Mouse (Mus musculus) ES-CJ7 (cell line): ENCODE measurements around the gene Rfxank.

Experiments used
- DNase-seq: peaks from one replicate; pipeline ENCODE4 v3.0.0; 2011; ENCODE audit warnings: low read depth, low spot score

Rfxank gene

GRCm38 (mm10) chr8:70139026-70139857 lies at the start of gene Rfxank, which contains the start of the genes Borcs8 and Mef2b:
Gene Rfxank (minus strand): TSS chr8:70139154.
Gene Borcs8 (plus strand): TSS chr8:70139499.
Gene Mef2b (plus strand): TSS chr8:70139711.
- peak; percentile 100 for DNase-seq

- no peak for DNase-seq
Observed at GRCm38 (mm10) chr8:70188707-70189106, 49.8 kb upstream of the Rfxank start.

DNA sequence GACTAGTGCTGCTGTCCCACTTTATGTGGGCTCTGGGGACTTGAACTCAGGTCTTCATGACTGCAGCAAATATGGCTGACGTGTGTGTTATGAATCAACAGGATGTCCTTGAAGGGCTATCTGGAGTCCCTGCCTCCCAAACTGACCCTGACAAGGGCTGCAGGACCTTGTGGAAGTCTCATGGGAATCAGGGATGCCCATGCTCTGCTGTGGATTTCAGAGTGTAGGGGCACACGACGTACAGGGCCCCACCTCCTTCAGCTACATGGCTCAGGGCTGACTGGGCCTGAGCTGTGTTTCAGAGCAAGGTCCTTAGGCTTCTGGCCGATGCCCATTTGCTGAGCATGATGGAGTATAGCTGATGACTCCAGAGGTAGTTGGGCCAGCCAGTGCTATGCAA lies 44.2 kb upstream of the Rfxank start:
- DNase-seq = no peak

GRCm38 (mm10) chr8:70181903-70182252 lies 42.9 kb upstream of the Rfxank start:
- no peak for DNase-seq

GRCm38 (mm10) chr8:70181212-70181902 lies 42.4 kb upstream of the Rfxank start:
- DNase-seq = no peak

GRCm38 (mm10) chr8:70179082-70179481 lies 40.1 kb upstream of the Rfxank start:
- DNase-seq = peak; percentile 57

DNA sequence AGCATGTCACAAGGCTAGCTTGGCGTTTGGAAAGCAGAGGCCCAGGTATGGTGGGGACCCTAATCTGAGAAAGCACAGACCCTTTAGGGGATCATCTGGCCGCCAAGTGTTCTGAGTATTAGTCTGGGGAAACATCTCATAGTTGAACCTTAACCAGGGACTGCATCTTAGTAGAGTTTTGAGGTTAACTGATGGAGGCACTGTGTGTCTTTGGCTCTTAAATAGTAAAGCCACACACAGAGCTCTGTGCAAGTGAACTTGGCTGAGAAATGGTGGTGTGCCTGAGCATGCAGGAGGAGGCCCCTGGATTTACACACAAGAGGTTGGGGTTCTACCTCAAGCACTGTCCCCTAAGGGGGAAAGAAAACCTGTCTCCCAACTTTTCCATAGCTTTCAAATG lies 39.3 kb upstream of the Rfxank start:
- no peak for DNase-seq

- DNase-seq = no peak
Observed at GRCm38 (mm10) chr8:70174079-70174478, 35.1 kb upstream of the Rfxank start.

- no peak for DNase-seq
Observed at GRCm38 (mm10) chr8:70173320-70173719, 34.4 kb upstream of the Rfxank start.

DNA sequence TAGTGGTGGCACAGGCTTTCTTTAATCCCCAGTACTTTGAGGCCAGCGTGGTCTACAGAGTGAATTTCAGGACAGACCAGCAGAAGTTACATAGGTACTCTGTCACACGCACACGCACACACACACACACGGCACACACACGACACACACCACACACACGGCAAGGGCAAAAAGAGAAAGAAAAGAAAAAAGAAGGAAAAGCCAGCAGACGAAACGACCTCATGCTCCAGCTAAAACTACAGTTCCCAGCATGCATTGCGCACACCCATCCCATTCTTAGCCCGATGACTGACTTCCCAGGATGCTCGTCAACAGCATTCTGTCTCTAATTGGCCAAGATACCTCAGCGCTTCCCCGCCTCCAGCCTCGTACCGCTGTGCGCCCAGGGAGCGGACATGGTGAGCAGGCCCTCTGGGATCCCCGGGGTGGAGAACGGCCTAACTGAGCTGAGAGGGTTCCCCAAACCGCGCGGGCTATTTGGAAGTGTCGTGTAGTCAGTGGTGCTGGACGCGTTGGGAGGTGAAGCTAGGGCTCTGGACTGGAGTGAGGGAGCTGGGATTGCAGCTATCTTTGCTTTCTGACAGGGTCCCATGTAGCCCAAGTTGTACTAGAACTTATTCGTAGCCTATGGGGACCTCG lies 33.2 kb upstream of the Rfxank start, which contains the start of gene Tmem161a:
Gene Tmem161a, plus strand, starts transcription at position 314 of the 639 bp plus-strand sequence.
- DNase-seq = peak; percentile 98

DNA sequence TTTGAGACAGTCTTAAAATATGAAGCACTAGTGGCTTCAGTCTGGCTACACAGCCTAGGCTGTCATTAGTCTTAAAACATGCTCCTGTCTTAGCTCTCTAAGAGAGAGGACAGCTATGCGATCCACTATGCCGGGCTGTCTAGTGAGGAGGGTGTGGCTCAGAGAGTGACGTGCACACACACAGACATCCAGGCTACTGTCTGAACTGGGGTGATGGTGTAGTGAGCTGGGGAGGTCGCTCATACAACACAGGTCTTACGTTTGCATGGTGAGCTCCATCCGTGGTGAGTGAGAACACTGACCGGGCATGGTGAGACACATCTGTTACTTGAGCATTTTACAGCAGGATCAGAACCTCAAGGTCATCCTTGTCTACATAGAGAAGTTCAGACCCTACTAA lies 32.3 kb upstream of the Rfxank start:
- DNase-seq = peak; percentile 51

DNA sequence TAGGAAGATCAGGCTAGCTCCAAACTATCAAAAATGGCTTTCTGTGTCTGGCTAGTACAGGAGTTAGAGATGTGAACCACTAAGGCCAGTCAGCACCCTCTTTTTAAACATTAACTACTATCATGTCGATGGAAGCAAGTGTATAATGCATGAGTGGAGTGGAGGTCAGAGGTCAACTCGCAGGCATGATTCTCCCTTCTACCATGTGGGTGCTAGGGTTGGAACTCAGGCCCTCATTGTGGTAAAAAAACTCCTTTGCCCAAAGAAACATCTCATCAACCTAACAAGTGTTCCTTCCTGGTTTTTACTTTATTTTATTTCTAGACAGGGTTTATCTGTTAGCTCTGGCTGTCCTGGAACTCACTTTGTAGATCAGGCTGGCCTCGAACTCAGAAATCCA lies 31.8 kb upstream of the Rfxank start:
- DNase-seq = no peak

DNA sequence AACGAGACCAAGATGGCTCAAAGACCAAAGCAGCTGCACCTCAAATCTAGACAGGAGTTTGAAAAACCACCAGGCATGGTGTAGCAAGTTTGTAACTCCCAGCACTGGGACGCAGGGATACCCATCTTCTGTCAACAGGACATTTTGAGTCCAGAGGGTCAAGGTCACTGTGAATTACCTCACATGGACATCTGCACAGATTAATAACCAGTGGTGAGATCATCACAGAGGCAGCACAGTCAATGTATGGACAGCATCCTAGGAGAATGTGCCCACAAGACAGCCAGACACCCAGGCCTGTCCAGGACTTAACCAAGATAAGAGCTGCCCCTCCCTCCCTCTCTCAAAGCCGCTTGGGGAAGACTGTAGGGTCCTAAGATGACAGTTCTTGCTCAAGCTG lies 31.2 kb upstream of the Rfxank start:
- no peak for DNase-seq

- DNase-seq = peak; percentile 78
Observed at GRCm38 (mm10) chr8:70166504-70167110, 27.7 kb upstream of the Rfxank start.

- no peak for DNase-seq
Observed at GRCm38 (mm10) chr8:70163316-70163715, 24.4 kb upstream of the Rfxank start.

GRCm38 (mm10) chr8:70160015-70160414 lies 21.1 kb upstream of the Rfxank start:
- DNase-seq = peak; percentile 53

- no peak for DNase-seq
Observed at GRCm38 (mm10) chr8:70159211-70159610, 20.3 kb upstream of the Rfxank start.

DNA sequence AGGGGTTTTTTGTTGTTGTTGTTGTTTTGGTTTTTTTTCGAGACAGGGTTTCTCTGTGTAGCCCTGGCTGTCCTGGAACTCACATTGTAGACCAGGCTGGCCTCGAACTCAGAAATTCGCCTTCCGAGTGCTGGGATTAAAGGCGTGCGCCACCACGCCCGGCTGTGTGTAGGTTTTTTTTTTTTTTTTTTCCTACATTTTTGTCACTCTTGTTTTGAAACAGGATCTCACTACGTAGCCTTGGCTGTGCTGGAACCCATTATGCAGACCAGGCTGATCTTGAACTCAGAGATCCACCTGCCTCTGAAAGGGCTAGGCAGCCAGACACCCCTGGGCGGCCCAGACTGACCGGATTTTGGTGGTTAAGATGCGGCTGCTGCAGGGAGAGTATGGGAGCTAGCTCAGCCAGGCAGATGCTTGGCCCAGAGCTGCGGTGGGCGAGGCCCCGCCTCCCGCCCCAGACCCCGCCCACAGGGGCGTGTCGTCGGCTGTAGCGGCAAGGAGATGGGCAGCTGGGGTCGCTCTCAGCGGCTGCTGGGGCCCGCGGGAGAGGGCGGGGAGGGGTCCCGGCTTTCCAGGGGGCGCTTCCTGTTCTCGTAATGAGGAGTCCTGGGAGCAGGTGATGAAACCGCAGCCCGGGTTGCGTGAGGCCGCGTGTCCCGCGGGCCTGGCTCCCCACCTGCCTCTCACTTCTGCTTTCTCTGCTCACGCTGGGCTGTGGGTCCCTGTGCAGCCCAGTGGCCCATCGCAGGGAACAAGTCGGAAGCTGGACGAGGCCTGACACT lies 19.3 kb upstream of the Rfxank start:
- peak; percentile 90 for DNase-seq

DNA sequence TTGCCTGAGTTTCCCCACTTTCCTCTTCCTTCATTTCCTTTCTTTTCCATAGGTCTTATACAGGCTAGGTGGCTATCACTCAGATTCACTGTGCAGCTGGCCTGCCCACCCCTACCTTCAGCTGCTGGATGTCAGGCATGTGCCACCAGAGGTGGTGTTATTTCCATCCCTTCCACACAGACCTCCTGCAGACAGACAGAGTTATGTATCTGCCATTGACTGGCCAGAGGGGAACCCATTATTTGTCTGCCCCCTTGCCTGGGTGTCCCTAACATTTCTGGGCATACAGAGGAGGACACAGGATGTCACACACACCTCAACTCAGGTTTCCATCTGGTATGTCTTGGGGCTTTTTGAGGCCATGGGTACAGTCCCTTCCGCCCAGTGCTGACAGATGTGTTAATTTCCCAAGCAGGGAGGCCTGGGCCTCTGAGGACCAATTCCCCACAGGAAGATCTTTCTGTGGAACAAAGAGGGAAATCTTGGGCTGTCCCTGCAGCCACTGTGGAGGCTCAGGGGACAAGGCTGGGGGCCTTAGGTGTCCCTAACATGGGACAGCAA lies 18.4 kb upstream of the Rfxank start:
- no peak for DNase-seq

DNA sequence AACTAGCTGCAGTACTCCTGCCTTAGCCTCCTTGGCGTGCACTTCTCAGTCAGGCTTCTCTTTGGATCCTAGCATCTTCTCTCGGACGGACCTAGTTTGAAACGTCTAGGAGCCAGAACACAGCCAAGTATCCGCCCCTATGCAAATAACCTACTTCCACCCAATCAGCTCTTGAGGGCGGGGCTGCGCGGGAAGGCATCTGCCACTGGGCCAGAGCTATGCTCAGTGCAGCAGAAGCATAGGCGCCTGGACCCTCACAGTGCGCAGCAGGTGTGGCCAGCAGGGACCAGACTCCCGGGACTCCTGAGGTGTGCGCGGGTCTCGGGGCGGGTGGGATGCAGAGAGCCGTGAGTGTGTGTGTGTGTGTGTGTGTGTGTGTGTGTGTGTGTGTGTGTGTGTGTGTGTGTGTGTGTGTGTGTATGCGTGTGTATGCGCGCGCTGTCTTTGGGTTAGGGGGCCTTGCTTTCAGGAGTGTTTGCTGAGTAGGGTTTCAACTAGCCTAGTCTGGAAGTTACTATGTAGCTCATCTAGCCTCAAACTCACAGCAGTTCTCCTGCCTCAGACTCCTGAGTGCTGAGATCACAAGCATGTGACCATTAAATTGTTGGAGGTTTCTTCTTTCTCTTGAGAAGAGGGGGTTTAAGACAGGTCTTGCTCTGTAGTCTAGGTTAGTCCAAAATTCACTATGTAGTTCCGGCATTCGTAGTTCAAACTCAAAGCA lies 13.7 kb upstream of the Rfxank start:
- DNase-seq = peak; percentile 93
